Mouse (Mus musculus): ENCODE measurements around the gene Kcnab1. TPM values are rescaled to one million over a fixed set of nuclear protein-coding genes. Genes with fewer than 3 reads are reported as not detected.

Kcnab1 gene
- total RNA-seq, 2 experiments from 2014 or later = 19.0 to 25.0 TPM

DNA sequence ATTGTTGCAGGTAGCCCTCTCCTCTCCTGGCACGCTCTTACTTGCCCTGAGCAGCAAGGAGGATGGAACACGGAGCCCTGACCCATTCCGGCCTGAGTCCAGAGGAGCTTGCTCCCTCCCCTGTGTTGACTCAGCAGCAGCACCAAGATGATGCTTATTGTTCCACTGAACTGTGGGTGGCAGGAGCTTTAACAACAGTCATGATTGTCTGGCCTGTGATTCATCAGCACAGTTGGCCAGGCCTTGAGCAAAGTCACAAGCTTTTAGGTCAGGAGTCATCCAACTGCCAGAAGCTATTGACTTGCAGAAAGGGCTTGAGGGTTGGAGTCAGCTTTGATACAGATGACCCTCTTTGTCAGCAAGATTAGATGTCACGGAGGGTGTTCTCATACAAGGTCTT is 187.8 kb downstream of the Kcnab1 start:
- intact Hi-C loops (cut with DNase I) = no loop called here
- no peak overlapping the region for H3K4me3 ChIP-seq
- no peak overlapping the region for H3K27ac ChIP-seq
- DNase-seq = peak; percentile 26
- no peak for TF ChIP-seq CTCF (IDR thresholded peaks at IDR 0.05)

DNA sequence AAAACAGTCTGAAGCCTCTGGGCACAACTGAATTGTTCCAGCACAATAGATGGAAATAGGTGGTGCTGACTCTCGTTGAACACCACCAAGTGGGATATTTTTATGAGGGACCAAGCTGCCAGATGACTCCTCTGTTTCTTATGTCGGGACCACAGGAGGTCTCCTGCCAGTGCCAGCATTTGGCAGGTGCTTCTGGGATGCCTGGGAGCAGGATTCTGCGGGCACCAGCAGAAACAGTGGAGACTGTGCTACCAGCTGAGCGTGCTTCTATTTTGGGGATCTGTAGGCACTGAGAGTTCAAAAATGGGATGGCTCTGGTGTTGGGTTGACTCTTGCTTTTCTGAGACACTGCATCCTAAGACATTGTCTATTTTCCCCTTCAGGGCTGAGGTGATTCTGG is 190.0 kb downstream of the Kcnab1 start:
- TF ChIP-seq CTCF (IDR thresholded peaks at IDR 0.05) = no peak
- intact Hi-C loops (cut with DNase I) = no loop called here
- peak; percentile 29 for DNase-seq
- no peak overlapping the region for H3K4me3 ChIP-seq
- H3K27ac ChIP-seq = no peak overlapping the region

DNA sequence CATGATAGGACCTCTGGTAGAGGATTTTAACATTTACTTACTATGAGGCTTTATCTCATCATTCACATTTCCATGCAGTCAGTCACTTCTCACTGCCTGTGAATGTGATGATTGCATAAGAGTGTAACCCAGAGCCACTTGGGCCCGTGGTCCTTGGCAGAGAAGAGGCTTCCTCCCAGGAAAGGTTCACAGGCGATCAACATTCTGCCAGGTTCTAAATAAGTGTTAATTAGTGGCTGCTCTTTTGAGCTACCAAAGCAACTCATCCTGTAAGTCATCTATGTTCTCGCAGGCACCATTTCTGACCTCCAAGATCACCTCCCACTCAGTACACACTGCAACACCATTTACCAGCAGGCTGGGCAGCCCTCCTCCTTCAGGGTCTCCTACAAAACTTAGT is 192.3 kb downstream of the Kcnab1 start:
- DNase-seq = peak; percentile 37
- H3K4me3 ChIP-seq = no peak overlapping the region
- intact Hi-C loops (cut with DNase I) = no loop called here

DNA sequence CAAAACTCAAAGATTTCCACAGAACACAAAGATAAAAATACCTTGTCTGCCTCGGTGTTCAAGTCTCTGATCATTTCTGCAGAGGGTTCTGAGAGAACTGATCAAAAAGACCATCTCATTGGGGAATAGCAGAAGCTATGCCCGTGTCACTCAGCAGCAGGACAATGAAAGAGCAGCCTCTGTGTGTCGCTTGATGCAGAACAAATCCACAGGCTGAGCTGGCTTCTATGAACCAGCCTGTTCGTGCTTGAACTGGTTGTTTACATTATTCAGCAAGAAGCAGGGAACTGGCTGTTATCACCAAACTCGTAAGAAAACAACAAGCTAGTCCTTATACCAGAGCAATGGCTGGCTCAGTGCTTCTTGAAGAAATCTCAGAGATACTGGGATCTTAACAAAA is 193.4 kb downstream of the Kcnab1 start:
- intact Hi-C loops (cut with DNase I) = no loop called here
- no peak overlapping the region for H3K4me3 ChIP-seq
- DNase-seq = no peak
- no peak for TF ChIP-seq CTCF (IDR thresholded peaks at IDR 0.05)
- H3K27ac ChIP-seq = no peak overlapping the region

More for the DNA sequence above, 192.3 kb downstream of the Kcnab1 start:
- no peak for TF ChIP-seq CTCF (IDR thresholded peaks at IDR 0.05)
- no peak overlapping the region; the same call in 1 of the 2 replicates for H3K27ac ChIP-seq

DNA sequence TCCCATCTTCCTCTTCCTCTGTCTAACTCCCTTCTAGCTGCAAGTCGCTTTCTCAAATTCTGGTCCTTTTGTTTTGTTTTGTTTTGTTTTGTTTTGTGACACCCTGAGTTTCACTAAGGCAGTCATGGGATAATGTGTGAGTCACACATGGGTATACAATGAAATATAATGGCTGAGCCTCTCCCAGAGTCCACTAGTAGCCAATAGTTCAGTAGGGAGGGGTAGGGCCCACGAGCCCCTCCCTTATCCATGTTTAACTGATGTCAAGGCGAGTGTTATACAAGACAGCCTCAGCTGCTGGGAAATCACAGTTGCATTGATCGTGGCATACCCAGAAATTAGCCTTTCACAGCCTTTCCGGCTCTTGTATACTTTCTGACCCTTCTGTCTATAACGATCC is 206.7 kb downstream of the Kcnab1 start:
- H3K4me3 ChIP-seq = no peak overlapping the region
- no peak for TF ChIP-seq CTCF (IDR thresholded peaks at IDR 0.05)
- intact Hi-C loops (cut with DNase I) = loop anchor here (5.0 to 10.0 kb wide), 2 partner anchors 331 to 546 kb away; no protein-coding TSS in a partner anchor
- H3K27ac ChIP-seq = no peak overlapping the region
- DNase-seq = no peak

DNA sequence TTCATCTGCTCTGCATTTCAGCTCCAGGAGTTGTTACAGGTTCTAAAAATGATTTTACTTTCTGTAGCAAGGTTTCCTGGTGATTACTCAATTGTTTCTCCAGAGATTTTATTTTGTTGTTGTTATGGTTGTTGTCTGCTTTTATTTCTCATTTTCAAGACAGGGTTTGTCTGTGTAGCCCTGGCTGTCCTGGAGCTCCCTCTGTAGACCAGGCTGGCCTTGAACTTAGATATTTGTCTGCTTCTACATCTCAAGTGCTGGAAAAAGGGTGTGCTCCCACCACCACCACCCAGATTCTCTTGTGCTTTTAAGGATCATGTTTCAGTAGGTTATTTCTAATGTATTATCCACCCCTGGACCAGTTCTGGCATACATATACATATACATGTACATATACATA is 207.6 kb downstream of the Kcnab1 start:
- no peak for DNase-seq
- TF ChIP-seq CTCF (IDR thresholded peaks at IDR 0.05) = peak; percentile 22; the same call in 1 of the 2 replicates
- Histone ChIP-seq H3K4me3 (no peak overlapping the region), H3K27ac (no peak overlapping the region)
- intact Hi-C loops (cut with DNase I) = loop anchor here (5.0 to 10.0 kb wide), 2 partner anchors 332 to 546 kb away; no protein-coding TSS in a partner anchor

DNA sequence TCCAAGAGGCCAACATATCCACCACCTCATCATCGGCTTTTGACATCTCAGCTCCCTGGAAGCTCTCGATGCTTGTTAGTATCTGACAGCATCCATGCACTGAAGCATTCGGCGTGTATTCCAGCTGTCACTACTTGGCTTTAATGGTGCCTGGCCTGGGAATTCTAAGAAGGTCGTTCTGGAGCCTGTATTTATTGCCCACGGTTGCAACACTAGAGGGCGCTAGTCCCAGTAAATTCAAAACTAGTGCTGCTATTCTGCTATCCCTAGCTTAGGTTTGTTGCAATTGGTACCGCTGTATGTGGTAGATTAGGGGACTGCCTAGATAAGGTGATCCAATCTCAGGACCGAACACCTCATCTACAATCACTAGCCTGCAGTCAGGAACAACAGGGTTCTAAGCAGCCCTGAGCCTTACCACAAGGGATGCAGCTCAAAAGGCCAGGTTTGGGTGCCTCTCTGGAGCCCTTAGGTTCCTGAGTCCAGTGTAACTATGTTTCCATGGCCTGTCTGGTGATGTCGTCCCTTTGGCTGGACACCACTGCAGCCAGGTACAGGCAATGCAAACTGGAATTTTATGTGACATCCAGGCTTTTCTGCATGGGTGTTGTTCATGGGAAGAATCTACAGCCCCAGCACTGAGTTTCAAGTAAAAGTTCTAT is 208.8 kb downstream of the Kcnab1 start:
- peak; percentile 67 for DNase-seq
- H3K4me3 ChIP-seq = no peak overlapping the region
- TF ChIP-seq CTCF (IDR thresholded peaks at IDR 0.05) = peak; percentile 84
- H3K27ac ChIP-seq = no peak overlapping the region
- intact Hi-C loops (cut with DNase I) = loop anchor here (1.0 to 10.0 kb wide), 4 partner anchors 34 to 613 kb away; no protein-coding TSS in a partner anchor

DNA sequence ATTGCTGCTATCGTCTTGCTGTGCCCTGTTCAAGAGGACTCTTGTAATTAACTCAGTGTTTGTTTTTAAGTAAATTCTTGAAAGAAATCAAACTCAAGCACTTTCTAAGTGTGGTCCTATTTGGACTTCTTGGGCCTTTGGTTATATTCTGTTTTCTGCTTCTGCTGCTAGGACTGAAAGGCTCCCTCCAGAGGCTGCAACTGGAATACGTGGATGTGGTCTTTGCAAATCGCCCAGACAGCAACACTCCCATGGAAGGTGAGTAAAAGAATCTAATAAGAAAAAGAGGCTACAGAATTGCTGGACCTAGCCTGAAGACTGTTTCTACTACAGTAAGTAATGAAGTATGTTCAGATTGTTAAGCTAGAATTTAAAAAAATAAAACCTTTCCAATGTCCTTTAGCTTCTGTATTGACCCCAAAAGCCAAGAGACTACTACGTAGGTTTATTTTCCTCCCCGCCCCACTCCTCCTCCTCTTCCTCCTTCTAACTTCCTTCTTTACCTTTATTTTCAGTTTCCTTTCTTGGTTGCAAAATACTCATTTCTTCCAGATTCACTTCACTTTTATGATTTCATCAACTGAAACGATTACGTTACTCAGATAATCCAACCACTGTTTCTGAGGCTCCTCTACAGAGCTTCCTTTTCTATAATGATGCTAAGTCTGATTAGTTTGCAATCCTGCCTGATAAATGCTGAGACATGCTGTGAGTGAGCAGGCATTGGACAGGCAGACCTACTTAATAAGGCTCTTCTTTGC is 210.2 kb downstream of the Kcnab1 start:
- peak; percentile 62 for TF ChIP-seq CTCF (IDR thresholded peaks at IDR 0.05)
- no peak overlapping the region for H3K4me3 ChIP-seq
- intact Hi-C loops (cut with DNase I) = loop anchor here (2.0 to 10.0 kb wide), 3 partner anchors 335 to 611 kb away; no protein-coding TSS in a partner anchor
- H3K27ac ChIP-seq = no peak overlapping the region
- peak; percentile 32 for DNase-seq

DNA sequence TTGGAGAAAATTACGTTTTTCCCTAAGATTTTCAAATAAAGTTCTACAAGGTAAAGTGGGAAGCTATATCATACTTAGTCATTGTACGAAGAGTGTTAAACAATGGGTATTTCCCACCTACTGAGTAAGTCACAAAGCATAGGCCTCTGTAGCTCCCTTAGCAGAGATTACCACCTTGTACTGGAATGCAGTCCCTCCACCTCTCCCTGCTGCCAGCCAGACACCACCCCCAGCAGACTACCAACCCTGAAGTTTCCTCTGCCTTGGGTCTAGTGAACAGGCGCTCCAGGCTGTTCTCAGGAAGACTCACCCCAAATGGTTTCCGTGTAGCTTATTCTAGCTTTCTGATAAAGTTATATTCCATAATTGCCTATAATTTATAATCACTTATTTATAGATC is 211.8 kb downstream of the Kcnab1 start:
- no peak for TF ChIP-seq CTCF (IDR thresholded peaks at IDR 0.05)
- intact Hi-C loops (cut with DNase I) = no loop called here
- no peak overlapping the region for H3K27ac ChIP-seq
- no peak overlapping the region for H3K4me3 ChIP-seq
- no peak for DNase-seq

DNA sequence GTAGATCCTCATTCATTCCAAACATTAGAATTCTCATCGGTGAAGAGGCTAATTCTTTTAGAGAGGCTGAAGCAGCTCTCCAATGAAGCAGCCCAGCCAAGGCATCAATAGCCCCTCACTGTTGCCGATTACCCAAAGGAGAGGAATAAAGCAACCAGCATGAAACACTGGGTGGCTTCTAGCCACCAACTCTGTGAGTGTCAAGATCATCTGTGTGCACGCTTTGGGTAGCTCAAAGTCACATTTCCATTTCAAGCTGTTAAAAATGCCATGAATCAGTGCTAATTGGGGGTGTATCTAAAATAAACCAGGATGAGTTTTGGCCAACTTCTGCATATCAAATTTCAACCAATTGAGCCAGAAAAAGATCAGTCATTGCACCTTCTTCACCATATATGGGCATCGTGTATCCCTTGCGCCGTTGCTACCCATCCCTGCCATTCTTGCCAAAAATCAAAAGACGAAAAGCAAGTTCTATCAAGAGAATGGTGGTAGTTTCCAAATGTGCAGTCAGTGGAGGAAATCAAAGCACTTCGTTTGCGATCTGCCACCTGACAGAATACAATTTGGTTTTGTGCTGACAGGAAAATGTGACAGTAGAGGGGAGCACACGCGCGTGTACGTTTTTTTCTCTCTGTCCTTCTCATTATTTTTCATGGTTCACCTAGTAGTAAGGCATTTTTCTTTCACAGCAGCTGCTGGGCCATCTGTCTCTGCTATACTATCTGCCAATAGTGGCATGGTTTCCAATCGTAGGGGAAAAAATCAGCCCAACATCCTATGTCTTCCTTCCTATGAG is 213.0 kb downstream of the Kcnab1 start:
- TF ChIP-seq CTCF (IDR thresholded peaks at IDR 0.05) = no peak
- no peak for DNase-seq
- Histone ChIP-seq H3K27ac (no peak overlapping the region), H3K4me3 (no peak overlapping the region)
- intact Hi-C loops (cut with DNase I) = no loop called here

DNA sequence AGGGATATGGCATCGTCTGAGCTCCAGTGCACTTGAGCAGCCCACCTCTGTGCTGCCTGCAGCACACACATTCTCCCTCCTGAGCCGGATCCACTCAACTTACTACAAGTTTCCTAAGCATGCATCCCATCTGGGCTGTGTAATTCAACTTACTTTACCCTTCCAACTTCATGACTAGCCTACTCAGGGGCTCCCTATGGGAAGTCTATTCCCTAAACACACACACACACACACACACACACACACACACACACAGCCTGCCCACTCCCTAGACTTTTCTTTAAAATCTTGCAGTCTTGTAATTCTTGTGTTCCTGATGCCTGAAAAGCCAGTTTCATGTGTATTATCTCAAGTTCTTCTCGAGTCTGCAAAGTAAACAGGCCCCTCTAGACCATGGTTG is 216.1 kb downstream of the Kcnab1 start:
- Histone ChIP-seq H3K4me3 (no peak overlapping the region), H3K27ac (no peak overlapping the region)
- intact Hi-C loops (cut with DNase I) = no loop called here
- no peak for TF ChIP-seq CTCF (IDR thresholded peaks at IDR 0.05)
- no peak for DNase-seq

DNA sequence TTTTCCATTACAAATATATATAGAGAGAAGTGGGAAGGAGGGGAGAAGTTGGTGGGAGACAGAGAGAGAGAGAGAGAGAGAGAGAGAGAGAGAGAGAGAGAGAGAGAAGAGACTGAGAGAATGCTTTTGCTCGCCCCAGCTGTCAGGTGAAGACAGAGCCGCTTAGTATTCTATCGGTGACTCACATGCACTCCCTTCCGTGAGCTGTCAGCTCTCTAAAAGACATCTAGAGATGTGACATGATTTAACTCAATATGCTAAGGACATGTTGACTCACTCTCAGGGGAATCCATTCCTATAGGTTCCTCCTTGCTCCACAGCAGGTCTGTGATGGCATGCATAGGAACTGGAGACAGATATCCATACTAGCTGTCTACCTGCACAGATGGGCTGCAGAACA is 219.6 kb downstream of the Kcnab1 start:
- no peak overlapping the region for H3K4me3 ChIP-seq
- H3K27ac ChIP-seq = no peak overlapping the region
- no peak for TF ChIP-seq CTCF (IDR thresholded peaks at IDR 0.05)
- intact Hi-C loops (cut with DNase I) = no loop called here
- no peak for DNase-seq
